Mouse (Mus musculus) stomach, embryonic 14.5 days (tissue): ENCODE measurements around the gene Numa1. TPM values are rescaled to one million over a fixed set of nuclear protein-coding genes. Genes with fewer than 3 reads are reported as not detected.

Source experiments
- ATAC-seq: fragments of 200-750 bp; cut with Nextera tagmentation; 2 replicates; pipeline ENCODE4 v1.8.0; 2017; ENCODE audit warnings: low read depth, moderate TSS enrichment; ENCODE audit not compliant: insufficient number of reproducible peaks, insufficient read depth, low FRiP score
- H3K27ac ChIP-seq: fragments of 300-500 bp; sonication (generic); 2 replicates; pipeline ENCODE4 v1.5.1; 2014; ENCODE audit warnings: mild to moderate bottlenecking, low read length, moderate library complexity, mixed read lengths
- H3K27me3 ChIP-seq: fragments of 300-500 bp; sonication (generic); 2 replicates; pipeline ENCODE4 v1.6.1; 2014; ENCODE audit warnings: low read length, control low read depth, mixed read lengths; ENCODE audit not compliant: control insufficient read depth, insufficient read depth
- H3K36me3 ChIP-seq: fragments of 300-500 bp; sonication (generic); 2 replicates; pipeline ENCODE4 v1.6.1; 2014; ENCODE audit warnings: mild to moderate bottlenecking, control low read depth, low read length, moderate library complexity, mixed read lengths; ENCODE audit not compliant: control insufficient read depth, insufficient read depth
- H3K4me1 ChIP-seq: fragments of 300-500 bp; sonication (generic); 2 replicates; pipeline ENCODE4 v1.6.1; 2014; ENCODE audit warnings: low read length, control low read depth, mixed read lengths; ENCODE audit not compliant: control insufficient read depth, insufficient read depth
- H3K4me2 ChIP-seq: fragments of 300-500 bp; sonication (generic); replicated peaks from 2 replicates; pipeline ENCODE4 v1.6.1; 2014; ENCODE audit warnings: low read depth, low read length, control low read depth
- H3K4me3 ChIP-seq: fragments of 300-500 bp; sonication (generic); 2 replicates; pipeline ENCODE4 v1.5.1; 2014; ENCODE audit warnings: low read depth, low read length, control low read depth
- H3K9ac ChIP-seq: fragments of 300-500 bp; sonication (generic); replicated peaks from 2 replicates; pipeline ENCODE4 v1.6.1; 2014; ENCODE audit warnings: low read depth, mild to moderate bottlenecking, control low read depth, low read length, moderate library complexity, mixed read lengths
- H3K9me3 ChIP-seq: fragments of 300-500 bp; sonication (generic); 2 replicates; pipeline ENCODE4 v1.6.1; 2016; ENCODE audit warnings: low read depth, low read length, control low read depth; ENCODE audit not compliant: control insufficient read depth
- WGBS: fragments of 180-500 bp; shearing (Covaris S2); extraction: QIAGEN DNeasy Blood & Tissue Kit; methylation state at CpG from one replicate; pipeline ENCODE4 v1.1.7; 2014; 5-methylcytosine and 5-hydroxymethylcytosine counted together
- polyA plus RNA-seq: library from polyadenylated mRNA; unstranded; fragments of >200 nt; fragmentation: Nextera tagmentation; extraction: Ambion mirVana; gene quantifications from 2 replicates; pipeline ENCODE4 v1.2.1, GENCODE M21; 2014

Numa1 gene
- polyA plus RNA-seq, 1 experiment from 2014 or later: 99.7 TPM

DNA sequence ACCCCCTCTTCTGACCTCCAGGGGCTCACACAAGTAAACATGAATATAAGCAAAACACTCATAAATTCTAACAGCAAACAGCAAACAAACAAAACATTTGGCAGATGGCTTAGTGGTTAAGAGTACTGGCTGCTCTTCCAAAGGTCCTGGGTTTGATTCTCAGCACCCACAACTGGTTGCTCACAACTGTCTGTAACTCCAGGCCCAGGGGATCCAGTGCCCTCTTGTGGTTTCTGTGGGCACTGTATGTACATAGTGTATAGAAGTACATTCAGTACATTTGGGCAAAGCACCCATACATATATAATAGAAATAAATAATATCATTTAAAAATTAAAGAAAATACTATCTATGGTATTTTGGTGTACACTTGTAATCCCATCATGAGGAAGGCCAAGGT lies 31.1 kb upstream of the Numa1 start:
- H3K9ac ChIP-seq: no peak overlapping the region
- ATAC-seq: no peak
- no peaks in the 10 kb centered on the region for H3K9me3 ChIP-seq
- peaks cover 10% of the 10 kb centered on the region; the same call in 1 of the 2 replicates for H3K4me1 ChIP-seq
- H3K4me3 ChIP-seq: no peak overlapping the region
- H3K27me3 ChIP-seq: no peaks in the 10 kb centered on the region
- no peaks in the 10 kb centered on the region; the same call in 1 of the 2 replicates for H3K36me3 ChIP-seq
- no peak overlapping the region for H3K27ac ChIP-seq
- H3K4me2 ChIP-seq: no peak overlapping the region

- WGBS: under 1% methylated on average over 61 of the region's 61 CpGs
- peak within 1 kb of the TSS; percentile 81 for H3K9ac ChIP-seq
- peak within 1 kb of the TSS; percentile 78 for H3K4me2 ChIP-seq
- H3K4me3 ChIP-seq: peak within 1 kb of the TSS; percentile 79
- H3K9me3 ChIP-seq: no peaks in the 10 kb centered on the region
- ATAC-seq: peak; percentile 97
- H3K36me3 ChIP-seq: peaks cover 16% of the 10 kb centered on the region
- no peaks in the 10 kb centered on the region for H3K27me3 ChIP-seq
- H3K4me1 ChIP-seq: peaks cover 13% of the 10 kb centered on the region; the same call in 1 of the 2 replicates
- H3K27ac ChIP-seq: peak within 1 kb of the TSS; percentile 96
These were observed 28.2 kb upstream of the Numa1 start, which contains the start of gene Lamtor1 for GRCm38 (mm10) chr7:101905561-101906286. Gene Lamtor1 (plus strand): TSS chr7:101905904.

GRCm38 (mm10) chr7:101906287-101906681 lies 27.6 kb upstream of the Numa1 start, which contains the start of gene Tomt:
Gene Tomt (minus strand): TSS chr7:101906359.
- H3K27ac ChIP-seq: peak within 1 kb of the TSS; percentile 96
- H3K9me3 ChIP-seq: no peaks in the 10 kb centered on the region
- H3K4me2 ChIP-seq: peak within 1 kb of the TSS; percentile 78
- H3K9ac ChIP-seq: peak within 1 kb of the TSS; percentile 81
- peaks cover 13% of the 10 kb centered on the region; the same call in 1 of the 2 replicates for H3K4me1 ChIP-seq
- H3K27me3 ChIP-seq: no peaks in the 10 kb centered on the region
- peaks cover 21% of the 10 kb centered on the region for H3K36me3 ChIP-seq
- 11% methylated on average over 11 of the region's 11 CpGs for whole genome bisulfite sequencing
- no peak for ATAC-seq
- H3K4me3 ChIP-seq: peak within 1 kb of the TSS; percentile 79

DNA sequence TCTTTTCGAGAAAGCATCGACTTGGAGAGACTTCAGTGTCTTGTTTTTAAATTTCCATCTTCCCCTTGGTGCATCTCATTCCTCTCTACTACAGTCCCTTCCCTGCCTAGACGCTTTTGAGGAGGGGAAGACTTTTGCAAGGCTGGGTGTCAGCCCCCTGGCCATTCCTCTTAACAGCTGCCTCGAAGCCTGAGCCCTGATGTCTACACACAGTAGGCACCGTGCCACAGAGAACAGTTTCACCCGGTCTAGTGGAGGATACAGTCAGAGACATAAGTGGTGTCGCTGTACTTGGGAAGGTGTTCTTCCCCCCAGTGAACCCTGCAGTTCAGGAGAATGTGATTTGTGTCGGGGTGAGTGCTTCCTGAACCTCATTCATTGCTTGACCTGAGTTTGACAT lies 27.2 kb upstream of the Numa1 start:
- Histone ChIP-seq H3K27me3 (no peaks in the 10 kb centered on the region), H3K9ac (peak overlapping the region; percentile 81), H3K4me2 (peak overlapping the region; percentile 63), H3K4me3 (peak overlapping the region; percentile 79), H3K27ac (no peak overlapping the region), H3K36me3 (peaks cover 23% of the 10 kb centered on the region), H3K4me1 (peaks cover 13% of the 10 kb centered on the region; the same call in 1 of the 2 replicates), H3K9me3 (no peaks in the 10 kb centered on the region)
- no peak for ATAC-seq
- WGBS: 66% methylated on average over 8 of the region's 8 CpGs

- Histone ChIP-seq H3K4me3 (no peak overlapping the region), H3K4me1 (peaks cover 13% of the 10 kb centered on the region; the same call in 1 of the 2 replicates), H3K9ac (no peak overlapping the region), H3K36me3 (peaks cover 39% of the 10 kb centered on the region), H3K27ac (no peak overlapping the region), H3K4me2 (no peak overlapping the region), H3K9me3 (no peaks in the 10 kb centered on the region), H3K27me3 (no peaks in the 10 kb centered on the region)
- 78% methylated on average over 4 of the region's 4 CpGs for WGBS
- ATAC-seq: no peak
These were observed 25.5 kb upstream of the Numa1 start for GRCm38 (mm10) chr7:101908367-101908766.

DNA sequence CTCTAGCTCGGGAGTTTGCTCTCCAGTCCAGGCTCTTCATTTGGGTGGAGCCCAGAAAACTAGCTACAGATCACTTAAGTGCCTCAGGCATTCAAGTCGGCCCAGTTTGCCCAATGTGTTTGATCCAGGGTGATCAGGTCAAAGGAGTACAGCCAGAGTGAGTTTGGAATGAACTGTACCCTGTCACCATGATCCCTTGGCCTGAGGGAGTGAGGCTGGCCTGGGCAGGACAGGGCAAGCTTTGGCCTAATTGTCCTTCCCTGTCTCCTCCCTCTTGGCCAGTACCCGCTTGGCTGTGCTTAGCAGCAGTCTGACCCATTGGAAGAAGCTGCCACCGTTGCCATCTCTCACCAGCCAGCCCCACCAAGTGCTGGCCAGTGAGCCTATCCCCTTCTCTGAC lies 23.8 kb upstream of the Numa1 start:
- H3K9ac ChIP-seq: no peak overlapping the region
- H3K27ac ChIP-seq: no peak overlapping the region
- 87% methylated on average over 4 of the region's 4 CpGs for WGBS

GRCm38 (mm10) chr7:101911982-101912381 lies 21.9 kb upstream of the Numa1 start:
- Histone ChIP-seq H3K27me3 (no peaks in the 10 kb centered on the region), H3K4me2 (no peak overlapping the region), H3K9me3 (no peaks in the 10 kb centered on the region), H3K27ac (no peak overlapping the region), H3K36me3 (peaks cover 39% of the 10 kb centered on the region), H3K4me1 (peaks cover 7% of the 10 kb centered on the region; the same call in 1 of the 2 replicates), H3K9ac (no peak overlapping the region), H3K4me3 (no peak overlapping the region)
- no peak for ATAC-seq
- WGBS: 68% methylated on average over 3 of the region's 3 CpGs

More for the DNA sequence above, 23.8 kb upstream of the Numa1 start:
- peaks cover 39% of the 10 kb centered on the region for H3K36me3 ChIP-seq
- no peaks in the 10 kb centered on the region for H3K27me3 ChIP-seq
- H3K4me1 ChIP-seq: peaks cover 13% of the 10 kb centered on the region; the same call in 1 of the 2 replicates
- H3K4me3 ChIP-seq: no peak overlapping the region
- H3K4me2 ChIP-seq: no peak overlapping the region
- no peaks in the 10 kb centered on the region for H3K9me3 ChIP-seq
- ATAC-seq: no peak

DNA sequence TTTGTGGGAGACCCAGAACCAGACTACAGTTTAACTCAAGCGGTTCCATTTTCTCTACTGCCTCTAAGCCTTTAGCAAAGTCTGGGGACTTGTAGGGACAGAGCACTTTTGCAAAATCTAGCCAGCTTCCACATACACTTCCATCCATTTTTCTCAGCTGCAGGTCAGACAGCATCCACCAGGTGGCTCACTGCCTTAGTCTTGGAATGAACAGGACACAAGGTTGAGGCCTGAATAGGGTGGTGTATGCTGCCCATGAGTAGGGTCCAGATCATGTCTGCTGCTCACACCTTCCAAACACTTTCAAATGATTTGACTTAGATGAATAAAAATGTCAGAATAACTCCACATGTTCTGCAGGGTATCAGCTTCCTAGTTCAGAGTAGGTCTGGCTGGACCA lies 15.8 kb upstream of the Numa1 start:
- no peak overlapping the region for H3K9ac ChIP-seq
- H3K36me3 ChIP-seq: peaks cover 4% of the 10 kb centered on the region; the same call in 1 of the 2 replicates
- no peaks in the 10 kb centered on the region for H3K9me3 ChIP-seq
- no peaks in the 10 kb centered on the region for H3K27me3 ChIP-seq
- 13% methylated on average over 1 of the region's 1 CpGs for WGBS
- ATAC-seq: no peak
- H3K4me2 ChIP-seq: no peak overlapping the region
- H3K4me1 ChIP-seq: no peaks in the 10 kb centered on the region
- H3K27ac ChIP-seq: no peak overlapping the region
- no peak overlapping the region for H3K4me3 ChIP-seq
